Mouse (Mus musculus) stomach, postnatal 0 days (tissue): ENCODE data around the gene Asb4. TPM values are rescaled to one million over a fixed set of nuclear protein-coding genes. Genes with fewer than 3 reads are reported as not detected.

ENCODE experiments used
- ATAC-seq: fragments of 200-750 bp; cut with Nextera tagmentation; 2 replicates; pipeline ENCODE4 v1.8.0; 2017; ENCODE audit not compliant: low FRiP score, low TSS enrichment
- DNase-seq: peaks from one replicate; pipeline ENCODE4 v3.0.0-alpha.2; 2016; ENCODE audit warnings: low spot score
- H3K27ac ChIP-seq: fragments of 300-500 bp; sonication (generic); replicated peaks from 2 replicates; pipeline ENCODE4 v1.5.1; 2014; ENCODE audit warnings: mild to moderate bottlenecking, control low read depth
- H3K27me3 ChIP-seq: fragments of 300-500 bp; sonication (generic); 2 replicates; pipeline ENCODE4 v1.6.1; 2014; ENCODE audit warnings: low read length; ENCODE audit not compliant: control insufficient read depth, insufficient read depth
- H3K36me3 ChIP-seq: fragments of 300-500 bp; sonication (generic); 2 replicates; pipeline ENCODE4 v1.6.1; 2014; ENCODE audit warnings: low read length, mixed read lengths; ENCODE audit not compliant: control insufficient read depth, insufficient read depth
- H3K4me1 ChIP-seq: fragments of 300-500 bp; sonication (generic); replicated peaks from 2 replicates; pipeline ENCODE4 v1.6.1; 2014; ENCODE audit warnings: antibody characterized with exemption; ENCODE audit not compliant: control insufficient read depth, insufficient read depth
- H3K4me2 ChIP-seq: fragments of 300-500 bp; sonication (generic); replicated peaks from 2 replicates; pipeline ENCODE4 v1.6.1; 2014; ENCODE audit warnings: low read depth, mild to moderate bottlenecking, control low read depth, moderate library complexity
- H3K4me3 ChIP-seq: fragments of 300-500 bp; sonication (generic); 2 replicates; pipeline ENCODE4 v1.5.1; 2014; ENCODE audit warnings: low read depth, low read length, control low read depth
- H3K9ac ChIP-seq: fragments of 300-500 bp; sonication (generic); 2 replicates; pipeline ENCODE4 v1.6.1; 2014; ENCODE audit warnings: mild to moderate bottlenecking, low read length, control low read depth, mixed read lengths
- H3K9me3 ChIP-seq: fragments of 300-500 bp; sonication (generic); 2 replicates; pipeline ENCODE4 v1.6.1; 2016; ENCODE audit warnings: low read length; ENCODE audit not compliant: control insufficient read depth
- CTCF ChIP-seq: IDR thresholded peaks from 2 replicates; pipeline ENCODE4 v1.5.1; 2016; ENCODE audit warnings: antibody characterized with exemption, low read depth, mild to moderate bottlenecking, moderate library complexity
- EP300 ChIP-seq: optimal IDR thresholded peaks from 2 replicates; pipeline ENCODE3; 2016; ENCODE audit warnings: antibody characterized with exemption
- WGBS: fragments of 180-500 bp; shearing (Covaris S2); extraction: QIAGEN DNeasy Blood & Tissue Kit; methylation state at CpG from one replicate; pipeline ENCODE4 v1.1.7; 2014; 5-methylcytosine and 5-hydroxymethylcytosine counted together
- polyA plus RNA-seq: library from polyadenylated mRNA; unstranded; fragments of >200 nt; fragmentation: Nextera tagmentation; extraction: Ambion mirVana; gene quantifications from 2 replicates; pipeline ENCODE4 v1.2.1, GENCODE M21; 2015

The Asb4 gene
- polyA plus RNA-seq, 1 experiment from 2014 or later: 1.5 TPM

DNA sequence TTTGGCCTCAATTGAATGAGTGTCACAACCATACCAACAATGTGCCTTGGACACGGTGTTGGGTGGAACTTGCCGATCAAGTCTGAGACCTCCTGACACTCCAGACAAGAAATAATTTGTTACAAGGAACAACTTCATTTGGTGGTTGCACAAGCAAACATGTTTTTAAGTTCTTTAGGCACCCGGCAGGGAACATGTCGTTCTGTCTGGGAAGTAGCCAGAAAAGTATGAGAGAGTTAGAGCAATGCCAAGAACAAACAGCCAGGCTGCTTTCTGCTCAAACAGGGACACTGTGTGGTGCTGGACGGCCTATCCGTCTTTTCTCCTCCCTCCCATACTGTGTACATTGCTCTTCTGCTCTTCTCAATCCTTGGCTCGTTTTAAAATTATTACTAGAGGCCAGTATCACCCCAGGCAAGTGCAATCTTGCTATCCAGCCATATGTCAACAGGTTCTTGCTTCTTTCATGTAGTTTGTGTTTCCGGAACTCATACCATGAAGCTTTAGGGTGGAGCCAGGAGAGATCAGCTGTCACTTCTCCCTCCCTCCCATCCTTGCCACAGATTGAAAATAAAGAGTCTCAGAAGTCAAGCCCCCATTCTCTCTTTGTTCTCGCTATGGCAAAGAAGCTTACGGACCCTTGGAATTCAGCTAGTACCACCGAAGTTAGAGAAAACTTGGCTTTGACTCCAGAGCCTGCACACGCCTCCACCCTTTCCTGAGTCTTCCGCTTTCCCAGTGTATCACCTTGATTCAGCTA is 60.1 kb downstream of the Asb4 start:
- no peaks in the 10 kb centered on the region for H3K36me3 ChIP-seq
- H3K9ac ChIP-seq: no peak overlapping the region
- H3K4me3 ChIP-seq: no peak overlapping the region
- H3K27ac ChIP-seq: peak overlapping the region; percentile 88
- peak; percentile 5; the same call in 1 of the 2 replicates for TF ChIP-seq CTCF
- TF ChIP-seq EP300: peak; percentile 96
- ATAC-seq (peak; percentile 70), DNase-seq (peak; percentile 44)
- WGBS: 14% methylated on average over 13 of the region's 13 CpGs
- H3K27me3 ChIP-seq: no peaks in the 10 kb centered on the region
- H3K4me2 ChIP-seq: peak overlapping the region; percentile 27
- peaks cover 2% of the 10 kb centered on the region; the same call in 1 of the 2 replicates for H3K4me1 ChIP-seq
- no peaks in the 10 kb centered on the region for H3K9me3 ChIP-seq

DNA sequence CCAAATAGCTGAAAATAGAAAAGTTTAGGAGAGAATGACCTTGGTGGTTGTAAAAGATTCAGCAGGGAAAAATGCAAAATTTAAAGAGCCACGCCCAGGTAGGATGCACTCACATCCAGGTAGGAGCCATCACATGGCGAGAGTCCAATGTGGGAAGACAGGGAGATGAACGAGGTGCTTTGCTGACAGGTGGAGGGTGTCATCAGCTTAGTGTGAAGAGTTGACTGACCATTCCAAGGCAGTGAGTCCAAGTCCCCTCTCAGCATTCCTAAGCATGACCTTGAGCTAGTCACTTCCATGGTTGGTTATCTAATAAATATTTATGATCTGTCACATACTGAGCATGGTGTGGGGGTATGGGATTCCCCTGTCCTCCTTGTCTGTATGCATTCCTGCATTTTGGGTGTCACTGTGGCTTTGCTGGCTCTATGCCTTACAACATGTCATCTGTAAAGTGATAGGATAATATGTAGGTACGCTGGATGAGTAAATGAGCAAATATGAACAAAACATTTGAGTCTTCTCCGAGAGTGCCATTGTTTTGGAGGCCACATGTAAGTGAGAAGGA is 61.2 kb downstream of the Asb4 start:
- ATAC-seq: no peak
- no peak for TF ChIP-seq CTCF
- no peak for TF ChIP-seq EP300
- Histone ChIP-seq H3K9me3 (no peaks in the 10 kb centered on the region), H3K27me3 (no peaks in the 10 kb centered on the region), H3K4me3 (no peak overlapping the region), H3K4me1 (peaks cover 2% of the 10 kb centered on the region; the same call in 1 of the 2 replicates), H3K36me3 (no peaks in the 10 kb centered on the region), H3K9ac (no peak overlapping the region), H3K4me2 (no peak overlapping the region), H3K27ac (no peak overlapping the region)
- WGBS: 86% methylated on average over 5 of the region's 5 CpGs
- DNase-seq: no peak

DNA sequence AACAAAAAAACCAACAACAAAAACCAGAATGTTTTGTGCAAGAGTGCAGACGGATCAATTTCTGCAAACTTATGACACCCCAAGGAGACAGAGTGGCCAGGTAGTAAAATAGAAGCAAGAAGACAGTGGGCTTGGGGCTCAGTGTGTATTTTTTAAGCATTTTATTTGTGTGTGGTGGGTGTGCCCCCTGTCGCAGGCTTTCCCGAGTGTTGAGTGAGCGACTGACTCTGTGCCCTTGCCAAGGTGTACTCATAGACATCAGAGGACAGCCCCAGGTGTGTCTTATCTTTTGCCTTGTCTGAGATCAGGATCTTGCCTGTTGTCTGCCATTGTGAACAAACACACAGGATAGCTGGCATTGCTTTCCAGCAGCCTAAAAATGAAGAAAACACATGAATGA is 63.8 kb downstream of the Asb4 start:
- DNase-seq: no peak

DNA sequence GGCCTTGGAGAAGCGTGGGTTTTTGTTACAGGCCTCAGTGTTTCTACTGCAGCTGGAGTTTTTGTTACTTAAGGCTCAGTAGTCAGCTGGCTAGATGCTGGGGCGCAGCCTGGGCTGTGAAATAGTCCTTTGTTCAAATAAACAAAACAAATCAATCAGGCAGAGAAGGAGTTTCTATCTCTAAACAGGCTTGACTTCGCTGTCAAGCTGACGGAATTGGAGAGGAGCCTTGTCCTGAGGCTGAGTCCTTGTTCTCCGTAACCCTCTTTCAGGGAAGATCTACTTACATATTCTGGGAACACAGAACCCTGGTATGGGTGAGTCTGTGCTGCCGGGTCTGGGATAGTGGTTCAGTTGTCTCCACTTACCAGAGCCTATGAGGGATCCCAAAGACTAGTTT is 64.4 kb downstream of the Asb4 start:
- H3K9ac ChIP-seq: no peak overlapping the region
- WGBS: 60% methylated on average over 6 of the region's 6 CpGs
- DNase-seq: no peak
- H3K4me2 ChIP-seq: no peak overlapping the region
- no peaks in the 10 kb centered on the region for H3K27me3 ChIP-seq
- H3K4me3 ChIP-seq: no peak overlapping the region
- no peaks in the 10 kb centered on the region for H3K9me3 ChIP-seq
- peaks cover 2% of the 10 kb centered on the region; the same call in 1 of the 2 replicates for H3K4me1 ChIP-seq
- no peak overlapping the region for H3K27ac ChIP-seq
- H3K36me3 ChIP-seq: no peaks in the 10 kb centered on the region
- TF ChIP-seq CTCF (no peak), EP300 (no peak)
- no peak for ATAC-seq

More for the DNA sequence above, 63.8 kb downstream of the Asb4 start:
- Histone ChIP-seq H3K4me1 (peaks cover 2% of the 10 kb centered on the region; the same call in 1 of the 2 replicates), H3K36me3 (no peaks in the 10 kb centered on the region), H3K4me2 (no peak overlapping the region), H3K27ac (no peak overlapping the region), H3K4me3 (no peak overlapping the region), H3K9ac (no peak overlapping the region), H3K9me3 (no peaks in the 10 kb centered on the region), H3K27me3 (no peaks in the 10 kb centered on the region)
- 70% methylated on average over 4 of the region's 4 CpGs for WGBS
- ATAC-seq: no peak
- no peak for TF ChIP-seq EP300
- no peak for TF ChIP-seq CTCF

DNA sequence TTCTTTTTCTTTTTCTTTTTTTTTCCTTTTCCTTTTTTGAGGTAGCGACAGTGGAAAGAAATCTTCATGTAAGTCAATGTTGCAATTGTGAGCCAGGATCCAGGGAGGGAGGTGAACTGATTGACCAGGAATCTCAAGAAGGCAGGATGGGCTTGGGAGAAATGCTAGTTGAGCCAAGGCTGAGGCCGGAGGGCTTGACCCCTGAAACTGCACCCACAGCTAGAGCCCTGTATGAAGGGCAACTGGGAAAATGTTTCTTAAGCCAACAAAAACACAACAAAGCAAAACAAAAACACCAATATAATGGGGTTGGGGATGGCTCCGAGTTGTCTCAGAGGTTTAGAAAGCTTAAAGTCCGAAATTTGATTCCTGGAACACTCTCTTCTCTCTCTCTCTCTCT is 65.2 kb downstream of the Asb4 start:
- H3K9ac ChIP-seq: no peak overlapping the region
- WGBS: 76% methylated on average over 4 of the region's 4 CpGs
- no peak overlapping the region for H3K27ac ChIP-seq
- no peak overlapping the region for H3K4me2 ChIP-seq
- no peaks in the 10 kb centered on the region for H3K36me3 ChIP-seq
- no peaks in the 10 kb centered on the region for H3K4me1 ChIP-seq
- no peaks in the 10 kb centered on the region for H3K27me3 ChIP-seq
- DNase-seq (no peak), ATAC-seq (no peak)
- no peaks in the 10 kb centered on the region for H3K9me3 ChIP-seq
- H3K4me3 ChIP-seq: no peak overlapping the region
- TF ChIP-seq EP300 (no peak), CTCF (no peak)

DNA sequence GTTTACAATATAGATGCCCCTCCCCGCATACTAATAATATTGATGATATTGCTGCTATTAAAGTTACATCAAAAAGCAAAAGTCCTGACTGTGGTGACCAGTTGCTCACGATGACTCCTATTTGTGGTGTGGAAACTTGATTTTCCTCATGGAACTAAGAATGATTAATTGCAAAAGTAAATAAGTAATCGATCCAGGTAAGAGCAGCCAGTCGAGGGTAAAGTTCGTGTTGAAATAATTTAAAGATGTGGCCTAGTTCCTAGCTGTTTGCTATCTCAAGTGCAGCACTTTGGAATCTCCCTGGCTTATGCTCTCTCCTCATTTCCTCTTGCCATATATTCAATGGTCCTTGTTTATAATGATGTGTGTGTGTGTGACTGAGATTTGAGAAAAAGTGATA is 66.7 kb downstream of the Asb4 start:
- H3K4me2 ChIP-seq: no peak overlapping the region
- 75% methylated on average over 5 of the region's 5 CpGs for WGBS
- H3K9me3 ChIP-seq: no peaks in the 10 kb centered on the region
- no peak for DNase-seq
- no peak overlapping the region for H3K9ac ChIP-seq
- H3K27ac ChIP-seq: no peak overlapping the region
- H3K4me3 ChIP-seq: no peak overlapping the region
- no peak for ATAC-seq
- TF ChIP-seq EP300: no peak
- H3K36me3 ChIP-seq: no peaks in the 10 kb centered on the region
- H3K4me1 ChIP-seq: no peaks in the 10 kb centered on the region
- H3K27me3 ChIP-seq: no peaks in the 10 kb centered on the region
